Mouse (Mus musculus) layer of hippocampus, adult 11-12 months (tissue): ENCODE data around the gene Hoxd3.
A peak's percentile ranks its signal among the peaks of the same experiment; 100 is the strongest.

ENCODE experiments used
- DNase-seq: peaks from one replicate; pipeline ENCODE4 v3.0.0; 2022; ENCODE audit warnings: low spot score

Gene Hoxd3

GRCm38 (mm10) chr2:74679596-74679971 lies 32.1 kb upstream of the Hoxd3 start:
- DNase-seq: no peak

- no peak for DNase-seq
Measured at GRCm38 (mm10) chr2:74679980-74680379, 31.7 kb upstream of the Hoxd3 start.

- DNase-seq: no peak
Measured at GRCm38 (mm10) chr2:74680561-74681398, 30.9 kb upstream of the Hoxd3 start.

DNA sequence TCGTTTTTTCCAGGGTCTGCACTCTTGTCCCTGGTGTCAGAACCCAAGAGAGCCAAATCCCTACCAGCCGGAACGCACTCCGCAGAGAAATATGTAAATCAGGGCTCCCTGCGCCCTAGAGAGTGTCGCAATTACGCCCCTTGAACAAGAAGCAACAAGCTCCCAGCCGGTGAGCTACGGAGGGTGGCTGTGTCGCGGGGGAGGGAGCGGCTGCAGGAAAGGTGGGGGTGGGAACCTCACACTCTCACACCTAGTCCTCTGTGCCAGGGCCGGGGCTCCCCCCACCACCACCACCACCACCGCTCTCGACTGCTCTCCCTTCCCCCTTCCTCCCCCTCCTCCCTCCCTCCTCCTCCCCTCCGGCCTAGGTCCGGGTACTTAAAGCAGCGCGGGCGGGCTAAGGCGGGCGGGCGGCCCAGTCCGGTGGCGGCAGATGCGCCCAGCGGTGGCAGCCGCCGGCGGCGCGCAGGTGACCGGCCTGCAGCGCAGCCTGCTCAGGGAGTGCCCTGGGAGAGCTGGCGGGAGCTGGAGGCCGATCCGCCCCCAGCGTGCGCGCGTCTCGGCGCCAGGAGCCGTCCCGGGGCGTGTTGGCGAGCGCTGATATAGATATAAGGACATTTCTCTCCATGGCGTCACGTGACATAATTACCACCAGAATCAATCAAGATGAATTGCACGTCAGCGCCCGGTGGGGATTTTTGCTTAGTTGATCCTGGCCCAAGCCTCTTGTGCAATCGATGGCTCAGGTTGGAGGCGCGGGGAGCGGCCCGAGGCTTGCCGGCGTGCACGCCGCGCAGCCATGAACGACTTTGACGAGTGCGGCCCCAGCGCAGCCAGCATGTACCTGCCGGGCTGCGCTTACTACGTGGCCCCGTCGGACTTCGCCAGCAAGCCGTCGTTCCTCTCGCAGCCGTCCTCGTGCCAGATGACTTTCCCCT lies 29.9 kb upstream of the Hoxd3 start:
- DNase-seq: no peak

- no peak for DNase-seq
Measured at GRCm38 (mm10) chr2:74682796-74683195, 28.9 kb upstream of the Hoxd3 start.

DNA sequence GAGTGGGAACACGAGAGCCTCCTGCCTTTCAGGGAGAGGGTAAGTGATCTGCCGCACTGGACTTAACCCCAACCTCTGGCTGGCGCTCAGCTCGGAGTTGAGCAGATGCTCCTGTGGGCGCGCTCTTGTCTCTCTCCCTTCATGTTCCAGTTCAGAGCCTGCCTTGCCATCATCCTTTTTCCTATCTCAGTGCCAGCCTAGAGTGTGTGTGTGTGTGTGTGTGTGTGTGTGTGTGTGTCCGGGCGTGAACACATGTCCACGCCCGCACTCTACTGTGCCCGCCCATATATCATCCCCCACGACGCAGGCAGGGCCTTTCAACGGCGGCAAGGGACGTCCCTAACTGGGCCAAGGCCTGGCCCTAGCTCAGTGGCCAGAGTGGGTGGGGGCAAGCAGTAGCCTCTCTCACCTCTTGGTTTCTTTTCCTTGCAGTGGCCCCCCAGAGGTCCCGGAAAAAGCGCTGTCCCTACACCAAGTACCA lies 28.2 kb upstream of the Hoxd3 start:
- DNase-seq: no peak

GRCm38 (mm10) chr2:74684106-74684505 lies 27.6 kb upstream of the Hoxd3 start:
- no peak for DNase-seq

DNA sequence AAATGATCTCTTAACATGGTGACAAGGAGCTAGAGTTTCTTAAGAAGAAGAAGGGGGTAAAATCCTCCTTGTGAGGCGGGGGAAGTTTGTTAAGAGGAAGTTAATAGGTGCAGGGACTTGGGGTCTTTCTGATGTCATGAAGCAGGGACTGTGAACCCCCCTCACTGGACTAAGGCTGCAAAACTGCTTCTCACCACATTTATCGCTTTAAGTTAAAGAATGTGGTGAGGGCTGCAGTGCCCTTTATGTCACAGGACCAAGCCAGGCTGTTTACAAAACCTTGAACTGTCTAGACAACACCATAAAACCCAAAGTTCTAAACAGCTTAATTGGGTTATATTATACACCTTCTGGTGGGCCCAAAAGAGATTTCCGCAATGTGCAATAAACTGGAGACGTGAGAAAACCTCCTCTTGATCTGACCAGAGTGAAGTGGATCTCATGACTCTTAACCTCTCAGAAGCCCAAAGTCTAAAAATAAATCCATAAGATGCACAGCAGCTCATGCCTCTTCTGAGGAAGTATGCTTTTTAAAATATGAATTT lies 26.6 kb upstream of the Hoxd3 start:
- DNase-seq: no peak

DNA sequence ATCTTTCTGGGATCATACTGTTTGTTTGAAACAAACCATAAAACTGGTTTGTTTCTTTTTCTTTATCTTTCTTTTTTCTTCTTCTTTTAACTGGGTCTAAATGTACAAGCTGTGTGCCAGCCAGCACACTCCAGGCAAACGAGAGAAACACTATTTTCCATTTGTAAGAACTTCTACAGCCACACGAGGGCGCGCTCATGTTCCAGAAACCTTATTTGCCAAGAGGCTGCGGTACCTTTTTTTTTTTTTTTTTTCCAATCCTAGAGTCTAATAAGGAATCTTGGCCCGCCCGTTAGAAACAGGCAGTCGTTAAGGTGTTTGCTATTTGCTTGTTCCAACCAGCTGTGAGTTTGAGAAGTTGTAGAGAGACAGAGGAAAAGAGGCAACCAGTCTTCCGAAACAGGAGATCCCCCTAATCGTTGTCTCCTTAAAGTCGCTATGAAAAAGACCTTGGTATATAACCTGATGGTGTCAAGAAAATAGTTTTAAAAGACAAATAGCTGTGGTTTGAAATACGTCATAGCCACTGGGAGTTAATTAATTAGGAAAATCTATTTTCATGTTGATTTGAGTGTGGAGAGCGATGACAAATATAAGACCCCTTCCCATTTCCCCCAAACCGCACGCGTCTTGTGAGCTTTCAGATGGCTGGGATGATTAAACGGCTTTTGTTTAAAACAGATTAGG lies 25.3 kb upstream of the Hoxd3 start:
- peak; percentile 48 for DNase-seq

DNA sequence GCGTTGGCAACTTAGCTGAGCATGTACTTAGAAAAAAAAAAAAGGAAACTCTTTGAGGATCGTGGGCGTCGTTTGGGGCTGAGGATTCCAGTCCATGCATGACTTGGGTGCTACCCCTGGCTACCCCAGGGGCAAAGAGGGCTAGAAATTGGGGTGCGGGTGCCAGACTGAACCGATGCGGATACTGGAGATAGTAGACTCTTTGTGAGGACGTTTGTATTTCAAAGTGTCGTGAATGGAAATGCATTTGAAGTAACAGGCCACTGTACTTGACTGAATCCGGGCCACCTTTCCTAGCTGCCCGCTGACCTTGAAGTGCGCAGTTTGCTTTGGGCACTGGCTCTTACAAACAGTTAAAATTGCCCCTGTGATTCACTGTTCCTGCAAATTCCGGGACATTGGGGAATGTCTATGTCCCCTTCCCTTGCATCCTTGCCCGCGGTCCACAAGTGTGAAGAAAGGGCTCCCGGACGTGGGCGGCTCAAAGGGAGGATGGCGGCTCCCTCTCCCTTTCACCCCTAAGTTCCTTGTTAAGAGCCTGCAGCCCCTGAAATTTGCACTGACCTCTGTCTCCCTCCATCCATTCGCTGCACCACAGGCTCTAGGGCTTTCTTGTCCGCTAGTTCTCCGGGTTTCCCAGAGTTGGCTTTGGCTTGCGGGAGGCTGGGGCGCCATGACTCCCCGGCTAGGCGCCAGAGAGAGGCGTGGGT lies 24.6 kb upstream of the Hoxd3 start:
- DNase-seq: no peak

- DNase-seq: no peak
Measured at GRCm38 (mm10) chr2:74687698-74688555, 23.8 kb upstream of the Hoxd3 start.

DNA sequence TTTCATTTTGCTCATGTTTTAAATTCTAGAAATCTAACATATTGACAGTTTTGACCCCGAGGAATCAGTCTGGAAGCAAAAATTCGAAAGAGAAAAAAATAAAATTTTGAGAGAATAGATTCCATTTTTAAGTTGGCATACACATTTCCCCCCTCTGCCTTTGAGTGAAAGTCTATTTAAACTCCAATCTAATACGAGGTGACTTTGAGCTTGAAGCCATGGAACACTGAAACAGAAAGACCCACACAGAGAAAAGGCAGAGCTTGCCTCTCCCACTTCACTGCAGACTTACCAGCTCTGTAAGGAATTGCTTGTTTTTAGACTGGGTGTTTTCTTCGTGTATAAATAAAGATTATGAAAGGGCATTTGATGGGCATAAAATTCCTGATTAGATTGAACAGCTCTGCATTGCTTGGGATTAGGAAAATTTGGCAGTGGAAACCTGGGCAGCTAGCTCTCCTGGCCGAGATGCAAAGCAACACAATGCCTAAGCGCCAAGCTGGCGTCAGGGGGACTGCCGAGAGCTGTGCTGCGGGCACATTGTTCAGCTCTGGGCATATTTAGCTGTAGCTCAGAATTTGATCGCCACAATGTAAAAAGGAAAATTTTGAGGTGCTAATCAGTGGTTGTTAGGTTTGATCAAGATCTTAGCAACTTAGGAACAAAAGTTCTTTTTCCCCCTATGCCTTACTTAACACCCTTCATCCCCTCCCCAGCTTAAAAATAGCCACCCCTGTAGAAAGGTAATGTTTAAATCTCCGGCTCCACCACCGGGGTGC lies 22.7 kb upstream of the Hoxd3 start:
- DNase-seq: no peak

DNA sequence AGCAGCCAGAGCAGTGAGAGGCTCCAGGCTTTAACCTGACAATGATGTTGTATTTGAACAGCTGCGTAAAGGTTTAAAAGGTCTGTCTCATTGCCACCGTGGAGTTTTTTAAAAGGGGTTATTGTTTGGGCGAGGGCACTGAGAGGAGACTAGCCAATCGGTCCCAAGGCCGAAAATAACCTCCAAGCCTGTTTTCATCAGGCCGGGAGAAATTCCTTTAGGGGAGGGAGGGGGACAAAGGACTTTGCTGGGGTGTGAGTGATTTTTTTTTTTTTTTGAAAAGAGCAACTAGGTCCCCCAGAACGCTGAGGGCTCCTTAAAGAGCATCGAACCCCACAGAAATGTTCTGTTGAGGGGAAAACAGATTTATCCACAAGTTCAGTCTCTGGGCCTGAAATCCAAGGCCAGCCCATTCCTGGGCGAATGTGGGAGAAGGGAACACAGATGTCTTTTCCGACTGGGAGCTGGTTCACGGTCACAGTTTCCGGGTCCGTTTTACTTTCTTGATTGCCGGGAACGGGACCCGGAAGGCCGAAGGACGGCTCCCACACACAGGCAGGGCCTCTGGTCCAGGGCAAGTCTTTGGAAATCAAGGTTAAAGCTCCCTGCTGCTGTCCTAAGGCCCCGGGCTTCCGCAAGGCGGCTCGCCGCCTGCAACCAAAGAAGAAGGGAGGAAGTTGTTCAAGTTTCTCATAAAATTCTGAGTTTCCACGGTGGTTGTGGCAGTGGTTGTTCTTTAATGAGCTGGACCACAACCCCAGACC lies 22.0 kb upstream of the Hoxd3 start:
- no peak for DNase-seq

- no peak for DNase-seq
Measured at GRCm38 (mm10) chr2:74690338-74690716, 21.4 kb upstream of the Hoxd3 start.

DNA sequence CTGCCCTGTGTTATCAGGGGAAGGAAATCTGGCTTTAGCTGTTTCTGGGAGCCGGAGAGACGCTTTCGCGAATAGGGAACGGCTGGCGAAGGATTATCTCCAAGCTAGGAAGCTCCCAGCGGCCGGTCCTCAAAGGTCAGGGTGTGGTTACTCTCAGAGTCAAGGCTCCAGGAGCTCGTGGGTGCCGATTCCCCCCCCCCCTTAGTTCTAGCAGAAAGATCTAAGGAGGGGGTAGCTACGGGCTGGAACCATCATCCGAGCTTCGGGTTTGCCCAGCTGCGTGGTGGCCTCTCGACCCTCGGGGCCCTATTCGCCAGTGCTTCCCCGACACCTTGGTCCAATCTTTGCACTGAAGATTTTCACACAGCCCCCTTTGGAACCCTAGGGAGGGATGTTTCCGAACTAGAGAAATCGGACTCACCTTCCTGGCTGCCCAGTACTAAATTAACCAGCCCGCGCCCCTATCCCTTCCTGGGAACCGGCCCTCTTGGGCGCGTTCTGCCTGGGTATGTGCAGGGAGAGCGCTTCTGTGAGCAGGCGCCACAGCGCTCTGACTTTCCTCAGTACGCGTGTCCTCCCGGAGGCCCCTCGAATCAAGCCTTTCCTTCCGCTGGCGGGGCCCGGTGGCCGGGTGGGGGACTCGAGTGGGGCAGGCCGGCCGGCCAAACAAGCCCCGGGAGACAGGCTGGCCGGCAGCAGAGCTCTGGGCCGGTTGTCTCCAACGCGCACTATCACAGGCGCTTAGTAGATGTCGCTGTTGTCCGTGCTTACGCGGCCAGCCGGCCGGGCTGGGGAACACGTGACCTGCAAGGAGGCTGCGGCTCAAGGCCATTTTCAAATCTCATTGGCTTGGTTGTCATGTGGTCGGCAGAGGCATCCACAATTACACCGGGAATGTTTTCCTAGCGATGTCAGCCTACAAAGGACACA lies 20.4 kb upstream of the Hoxd3 start, which contains the start of gene Hoxd10:
Gene Hoxd10, plus strand, starts transcription at position 903 of the 930 bp plus-strand sequence.
- DNase-seq: no peak

- DNase-seq: no peak
Measured at GRCm38 (mm10) chr2:74691995-74692807, 19.5 kb upstream of the Hoxd3 start.
